20 mouse cellular contexts compared by ENCODE assay signal in the genomic region with DNA sequence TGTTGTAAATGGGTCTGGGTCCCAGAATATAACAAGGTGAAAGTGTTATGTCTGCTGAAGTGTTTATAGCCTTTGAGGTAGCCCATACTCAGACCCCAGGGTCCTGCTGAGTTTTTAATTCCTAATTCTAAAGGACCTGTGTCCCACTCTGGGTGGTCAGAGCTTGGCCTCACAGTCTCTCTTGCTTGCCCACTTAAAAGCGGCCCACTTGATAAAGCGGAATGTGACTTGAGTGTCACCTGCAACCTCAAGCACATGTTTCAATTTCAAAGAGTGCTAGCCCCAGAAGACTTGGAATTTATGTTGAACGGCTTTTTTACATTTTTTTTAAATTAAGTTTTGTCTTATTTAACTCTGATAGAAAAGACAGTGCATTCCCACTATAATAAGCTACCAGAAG. TPM values are rescaled to one million over a fixed set of nuclear protein-coding genes. Genes with fewer than 3 reads are reported as not detected.
"Had no signal": no experiment of that assay in that cellular context is flagged by ENCODE, and none has a peak within 500 bp of the region (broad histone marks: within the 10 kb centered on the region; RNA-seq: fewer than 3 reads in every experiment).

No protein-coding gene starts in this region.

- H3K27me3 ChIP-seq: limb, embryonic 12.5 days; limb, embryonic 15.5 days; megakaryocyte, embryonic 14.5 days; midbrain, embryonic 13.5 days; neural tube, embryonic 13.5 days had no signal

- H3K27ac ChIP-seq: kidney, postnatal 0 days; limb, embryonic 12.5 days; limb, embryonic 15.5 days; liver, embryonic 14.5 days; midbrain, embryonic 10.5 days; midbrain, embryonic 13.5 days; neural tube, embryonic 13.5 days had no signal

- H3K4me1 ChIP-seq: limb, embryonic 12.5 days; limb, embryonic 15.5 days; megakaryocyte, embryonic 14.5 days; midbrain, embryonic 13.5 days had no signal

- H3K4me3 ChIP-seq: limb, embryonic 12.5 days; limb, embryonic 15.5 days; megakaryocyte, embryonic 14.5 days; midbrain, embryonic 10.5 days; midbrain, embryonic 13.5 days; myocyte; neural tube, embryonic 13.5 days had no signal

- DNase-seq: kidney, adult 2 months; kidney, postnatal 25 days; left cerebral cortex, postnatal 4 days; liver, postnatal 0 days; thymus, adult 18-20 months; thymus, postnatal 36 days had no signal

- H3K9ac ChIP-seq: limb, embryonic 12.5 days; limb, embryonic 15.5 days; liver, embryonic 14.5 days; liver, postnatal 0 days; midbrain, embryonic 13.5 days; neural tube, embryonic 13.5 days had no signal

- H3K36me3 ChIP-seq: limb, embryonic 12.5 days; limb, embryonic 15.5 days; midbrain, embryonic 10.5 days; midbrain, embryonic 13.5 days; neural tube, embryonic 13.5 days had no signal

- H3K9me3 ChIP-seq: limb, embryonic 12.5 days; limb, embryonic 15.5 days; midbrain, embryonic 10.5 days; midbrain, embryonic 13.5 days; neural tube, embryonic 13.5 days had no signal

- H3K4me2 ChIP-seq: limb, embryonic 12.5 days; limb, embryonic 15.5 days; liver, embryonic 11.5 days; midbrain, embryonic 13.5 days; neural tube, embryonic 13.5 days had no signal

- ATAC-seq: inflammation-experienced regulatory T-cells, adult 6 months; intestine, embryonic 16.5 days; liver, postnatal 0 days; midbrain, embryonic 13.5 days; midbrain, embryonic 16.5 days had no signal

RNA-seq across cellular contexts. Expression of a gene that starts 16.1 kb away (rescaled TPM):
- total RNA-seq: neutrophil, adult 5-6 weeks had no signal
